Mouse (Mus musculus): ENCODE measurements around the gene Lad1.

- no peak for TF ChIP-seq CTCF (IDR thresholded peaks at IDR 0.05; ENCODE audit: low read depth, low read length)
- no peak for TF ChIP-seq TAL1 (conservative IDR thresholded peaks at IDR 0.05; ENCODE audit: low read depth, low read length)
Measured at GRCm38 (mm10) chr1:135850722-135851512, 32.5 kb downstream of the Lad1 start.

Measured in G1E (cell line).